Mouse (Mus musculus): ENCODE results near the gene Cmtm6. TPM values are rescaled to one million over a fixed set of nuclear protein-coding genes. Genes with fewer than 3 reads are reported as not detected.

The Cmtm6 gene
- total and polyA plus RNA-seq, 3 experiments, result 8.7 to 42.5 (median 23.9) TPM

GRCm38 (mm10) chr9:114759886-114760285, 29.0 kb downstream of the Cmtm6 start:
- peaks cover 50% of the 10 kb centered on the region for H3K4me1 ChIP-seq (ENCODE audit: insufficient read depth, low read depth, low read length)
- DNase-seq (ENCODE audit: low spot score) (no peak), ATAC-seq (ENCODE audit: extremely low read depth, insufficient number of reproducible peaks, low FRiP score, poor library complexity, severe bottlenecking) (no peak)
- H3K27me3 ChIP-seq (ENCODE audit: insufficient read depth, low read length), result no peaks in the 10 kb centered on the region
- no peak overlapping the region for H3K4me3 ChIP-seq (ENCODE audit: low read depth, low read length)
- no peaks in the 10 kb centered on the region for H3K9me3 ChIP-seq (replicated peaks)
- peaks cover 96% of the 10 kb centered on the region for H3K36me3 ChIP-seq (replicated peaks)
- TF ChIP-seq CTCF (IDR thresholded peaks at IDR 0.05; ENCODE audit: low read depth, low read length), result no peak
- no peak for TF ChIP-seq GATA1 (IDR thresholded peaks at IDR 0.05; ENCODE audit: borderline replicate concordance, low read length)
- no peak for TF ChIP-seq POLR2AphosphoS5 (IDR thresholded peaks at IDR 0.05; ENCODE audit: insufficient replicate concordance, low read depth, low read length)
- TF ChIP-seq TAL1 (conservative IDR thresholded peaks at IDR 0.05; ENCODE audit: low read depth, low read length), result no peak
- TF ChIP-seq GATA2 (IDR thresholded peaks at IDR 0.05; ENCODE audit: borderline replicate concordance, low read depth, low read length), result no peak

GRCm38 (mm10) chr9:114760353-114760752, 29.4 kb downstream of the Cmtm6 start:
- ATAC-seq (ENCODE audit: extremely low read depth, insufficient number of reproducible peaks, low FRiP score, poor library complexity, severe bottlenecking) (no peak), DNase-seq (ENCODE audit: low spot score) (no peak)
- Histone ChIP-seq H3K36me3 (replicated peaks) (peaks cover 96% of the 10 kb centered on the region), H3K4me1 (ENCODE audit: insufficient read depth, low read depth, low read length) (peaks cover 49% of the 10 kb centered on the region), H3K4me3 (ENCODE audit: low read depth, low read length) (no peak overlapping the region), H3K9me3 (replicated peaks) (no peaks in the 10 kb centered on the region), H3K27me3 (ENCODE audit: insufficient read depth, low read length) (no peaks in the 10 kb centered on the region)
- TF ChIP-seq TAL1 (conservative IDR thresholded peaks at IDR 0.05; ENCODE audit: low read depth, low read length), result no peak
- TF ChIP-seq CTCF (IDR thresholded peaks at IDR 0.05; ENCODE audit: low read depth, low read length), result no peak
- TF ChIP-seq POLR2AphosphoS5 (IDR thresholded peaks at IDR 0.05; ENCODE audit: insufficient replicate concordance, low read depth, low read length), result no peak
- no peak for TF ChIP-seq GATA2 (IDR thresholded peaks at IDR 0.05; ENCODE audit: borderline replicate concordance, low read depth, low read length)
- TF ChIP-seq GATA1 (IDR thresholded peaks at IDR 0.05; ENCODE audit: borderline replicate concordance, low read length), result no peak

- no peaks in the 10 kb centered on the region for H3K27me3 ChIP-seq (ENCODE audit: insufficient read depth, low read length)
- H3K9me3 ChIP-seq (replicated peaks), result no peaks in the 10 kb centered on the region
- DNase-seq (ENCODE audit: low spot score) (no peak), ATAC-seq (ENCODE audit: extremely low read depth, insufficient number of reproducible peaks, low FRiP score, poor library complexity, severe bottlenecking) (peak; percentile 59)
- H3K36me3 ChIP-seq (replicated peaks), result peaks cover 96% of the 10 kb centered on the region
- TF ChIP-seq GATA1 (IDR thresholded peaks at IDR 0.05; ENCODE audit: borderline replicate concordance, low read length) (no peak), CTCF (IDR thresholded peaks at IDR 0.05; ENCODE audit: low read depth, low read length) (no peak), POLR2AphosphoS5 (IDR thresholded peaks at IDR 0.05; ENCODE audit: insufficient replicate concordance, low read depth, low read length) (no peak), GATA2 (IDR thresholded peaks at IDR 0.05; ENCODE audit: borderline replicate concordance, low read depth, low read length) (no peak), TAL1 (conservative IDR thresholded peaks at IDR 0.05; ENCODE audit: low read depth, low read length) (no peak)
- H3K4me3 ChIP-seq (ENCODE audit: low read depth, low read length), result no peak overlapping the region; the same call in 1 of the 2 replicates
- peaks cover 48% of the 10 kb centered on the region for H3K4me1 ChIP-seq (ENCODE audit: insufficient read depth, low read depth, low read length)
Observed at GRCm38 (mm10) chr9:114761848-114762247, 30.9 kb downstream of the Cmtm6 start.

GRCm38 (mm10) chr9:114763341-114763740, 32.4 kb downstream of the Cmtm6 start:
- Histone ChIP-seq H3K9me3 (replicated peaks) (0 out of 2 replicates have a peak, but pooled peaks cover 2% of the 10 kb centered on the region), H3K36me3 (replicated peaks) (peaks cover 97% of the 10 kb centered on the region), H3K4me3 (ENCODE audit: low read depth, low read length) (0 out of 2 replicates have a peak overlapping the region, but pooled peaks have one; percentile 17), H3K4me1 (ENCODE audit: insufficient read depth, low read depth, low read length) (peaks cover 58% of the 10 kb centered on the region), H3K27me3 (ENCODE audit: insufficient read depth, low read length) (no peaks in the 10 kb centered on the region)
- no peak for ATAC-seq (ENCODE audit: extremely low read depth, insufficient number of reproducible peaks, low FRiP score, poor library complexity, severe bottlenecking)
- no peak for DNase-seq (ENCODE audit: low spot score)
- no peak for TF ChIP-seq GATA1 (IDR thresholded peaks at IDR 0.05; ENCODE audit: borderline replicate concordance, low read length)
- TF ChIP-seq CTCF (IDR thresholded peaks at IDR 0.05; ENCODE audit: low read depth, low read length), result no peak
- TF ChIP-seq TAL1 (conservative IDR thresholded peaks at IDR 0.05; ENCODE audit: low read depth, low read length), result no peak
- TF ChIP-seq GATA2 (IDR thresholded peaks at IDR 0.05; ENCODE audit: borderline replicate concordance, low read depth, low read length), result no peak
- no peak for TF ChIP-seq POLR2AphosphoS5 (IDR thresholded peaks at IDR 0.05; ENCODE audit: insufficient replicate concordance, low read depth, low read length)

- no peak for ATAC-seq (ENCODE audit: extremely low read depth, insufficient number of reproducible peaks, low FRiP score, poor library complexity, severe bottlenecking)
- Histone ChIP-seq H3K36me3 (replicated peaks) (peaks cover 94% of the 10 kb centered on the region), H3K4me3 (ENCODE audit: low read depth, low read length) (no peak overlapping the region), H3K9me3 (replicated peaks) (peaks cover 4% of the 10 kb centered on the region), H3K4me1 (ENCODE audit: insufficient read depth, low read depth, low read length) (peaks cover 64% of the 10 kb centered on the region), H3K27me3 (ENCODE audit: insufficient read depth, low read length) (no peaks in the 10 kb centered on the region)
- TF ChIP-seq GATA2 (IDR thresholded peaks at IDR 0.05; ENCODE audit: borderline replicate concordance, low read depth, low read length) (no peak), TAL1 (conservative IDR thresholded peaks at IDR 0.05; ENCODE audit: low read depth, low read length) (no peak), GATA1 (IDR thresholded peaks at IDR 0.05; ENCODE audit: borderline replicate concordance, low read length) (no peak), POLR2AphosphoS5 (IDR thresholded peaks at IDR 0.05; ENCODE audit: insufficient replicate concordance, low read depth, low read length) (no peak), CTCF (IDR thresholded peaks at IDR 0.05; ENCODE audit: low read depth, low read length) (no peak)
- no peak for DNase-seq (ENCODE audit: low spot score)
Observed at GRCm38 (mm10) chr9:114767030-114767429, 36.1 kb downstream of the Cmtm6 start.

GRCm38 (mm10) chr9:114767507-114767906, 36.6 kb downstream of the Cmtm6 start:
- Histone ChIP-seq H3K4me3 (ENCODE audit: low read depth, low read length) (no peak overlapping the region), H3K9me3 (replicated peaks) (peaks cover 9% of the 10 kb centered on the region), H3K27me3 (ENCODE audit: insufficient read depth, low read length) (no peaks in the 10 kb centered on the region), H3K36me3 (replicated peaks) (peaks cover 94% of the 10 kb centered on the region), H3K4me1 (ENCODE audit: insufficient read depth, low read depth, low read length) (peaks cover 63% of the 10 kb centered on the region)
- TF ChIP-seq TAL1 (conservative IDR thresholded peaks at IDR 0.05; ENCODE audit: low read depth, low read length) (no peak), POLR2AphosphoS5 (IDR thresholded peaks at IDR 0.05; ENCODE audit: insufficient replicate concordance, low read depth, low read length) (no peak), GATA2 (IDR thresholded peaks at IDR 0.05; ENCODE audit: borderline replicate concordance, low read depth, low read length) (no peak), CTCF (IDR thresholded peaks at IDR 0.05; ENCODE audit: low read depth, low read length) (no peak), GATA1 (IDR thresholded peaks at IDR 0.05; ENCODE audit: borderline replicate concordance, low read length) (no peak)
- ATAC-seq (ENCODE audit: extremely low read depth, insufficient number of reproducible peaks, low FRiP score, poor library complexity, severe bottlenecking) (no peak), DNase-seq (ENCODE audit: low spot score) (no peak)

Data from G1E (cell line).